Mouse (Mus musculus) ES-E14 (cell line): ENCODE data around the gene Ell3. TPM values are rescaled to one million over a fixed set of nuclear protein-coding genes. Genes with fewer than 3 reads are reported as not detected.

Experiments used
- DNase-seq: peaks from one replicate; pipeline ENCODE4 v3.0.0-alpha.2; 2013; ENCODE audit warnings: low read depth, low spot score
- H3K27ac ChIP-seq: 2 replicates; pipeline ENCODE4 v1.5.1; 2012; ENCODE audit warnings: low read depth, mild to moderate bottlenecking, low read length, moderate library complexity, mixed read lengths; ENCODE audit not compliant: poor library complexity, insufficient read depth, severe bottlenecking
- H3K36me3 ChIP-seq: 2 replicates; pipeline ENCODE4 v1.6.1; 2012; ENCODE audit warnings: mild to moderate bottlenecking, low read length, moderate library complexity, mixed read lengths; ENCODE audit not compliant: control insufficient read depth, poor library complexity, insufficient read depth, severe bottlenecking
- H3K4me1 ChIP-seq, 2 experiments: fragments of 150-350 bp in 1 of 2; sonication (generic) in 1 of 2; 2 replicates each; pipeline ENCODE4 v1.6.1; 2012; ENCODE audit warnings: low read length in 2 of 2, mild to moderate bottlenecking in 1 of 2, mixed read lengths in 1 of 2; ENCODE audit not compliant: control insufficient read depth in 2 of 2, insufficient read depth in 2 of 2, poor library complexity in 1 of 2
- H3K4me3 ChIP-seq, 2 experiments: fragments of 150-350 bp in 1 of 2; sonication (generic) in 1 of 2; 2 replicates each; pipeline ENCODE4 v1.5.1; 2012; ENCODE audit warnings: low read length in 2 of 2, low read depth in 1 of 2, mild to moderate bottlenecking in 1 of 2, mixed read lengths in 1 of 2; ENCODE audit not compliant: insufficient read depth in 1 of 2, poor library complexity in 1 of 2, severe bottlenecking in 1 of 2
- H3K9ac ChIP-seq: 2 replicates; pipeline ENCODE4 v1.6.1; 2012; ENCODE audit warnings: low read depth, mild to moderate bottlenecking, low read length, mixed read lengths; ENCODE audit not compliant: poor library complexity, insufficient read depth, severe bottlenecking
- H3K9me3 ChIP-seq: fragments of 150-350 bp; sonication (generic); 2 replicates; pipeline ENCODE4 v1.6.1; 2012; ENCODE audit warnings: low read depth, mild to moderate bottlenecking, low read length; ENCODE audit not compliant: control insufficient read depth, insufficient read depth
- CHD2 ChIP-seq: IDR thresholded peaks from 2 replicates; pipeline ENCODE4 v1.6.1; 2014; ENCODE audit warnings: mild to moderate bottlenecking, low read depth, low read length, inconsistent platforms
- HCFC1 ChIP-seq: IDR thresholded peaks from 2 replicates; pipeline ENCODE4 v1.6.1; 2012; ENCODE audit warnings: low read length, inconsistent platforms, borderline replicate concordance; ENCODE audit not compliant: insufficient read depth
- MAFK ChIP-seq: IDR thresholded peaks from 2 replicates; pipeline ENCODE4 v1.6.1; 2014; ENCODE audit warnings: mild to moderate bottlenecking, low read depth, low read length, inconsistent platforms; ENCODE audit not compliant: insufficient read depth
- ZC3H11A ChIP-seq: IDR thresholded peaks from 2 replicates; pipeline ENCODE4 v1.6.1; 2012; ENCODE audit warnings: low read depth, mild to moderate bottlenecking, inconsistent platforms, low read length, borderline replicate concordance
- ZNF384 ChIP-seq: IDR thresholded peaks from 2 replicates; pipeline ENCODE4 v1.6.1; 2012; ENCODE audit warnings: low read depth, low read length, inconsistent platforms
- in situ Hi-C, 2 experiments: fragments of 600-800 bp; cut with MboI; formaldehyde crosslinking; loops; one replicate each; pipeline ENCODE4 v1.15.1; 2025; ENCODE audit warnings: low sequenced_read_pairs in 2 of 2, inconsistent platforms in 1 of 2; ENCODE audit not compliant: unreplicated experiment in 2 of 2
- total RNA-seq: library from RNA; depleted of rRNA; stranded (reverse); fragments of 300-350 nt; gene quantifications from 2 replicates; pipeline ENCODE4 v1.2.3, GENCODE M21; 2012

Ell3 gene
- total RNA-seq, 1 experiment = 7.5 TPM

- Histone ChIP-seq H3K27ac (no peak overlapping the region), H3K36me3 (no peaks in the 10 kb centered on the region), H3K9me3 (no peaks in the 10 kb centered on the region), H3K4me1 (0 out of 4 replicates have a peak, but pooled peaks cover 0 to 2% of the 10 kb centered on the region in 2 experiments), H3K9ac (no peak overlapping the region), H3K4me3 (no peak overlapping the region)
- DNase-seq = no peak
- TF ChIP-seq MAFK (no peak), HCFC1 (no peak), CHD2 (no peak), ZC3H11A (no peak), ZNF384 (no peak)
- in situ Hi-C loops = no loop called here
Observed at GRCm38 (mm10) chr2:121445117-121445516, 1.0 kb upstream of the Ell3 start.

- in situ Hi-C loops = no loop called here
- TF ChIP-seq MAFK (no peak), ZNF384 (no peak), ZC3H11A (no peak), HCFC1 (no peak), CHD2 (no peak)
- Histone ChIP-seq H3K9me3 (no peaks in the 10 kb centered on the region), H3K9ac (peak overlapping the region; percentile 52), H3K4me3 (peak overlapping the region; percentile 16 to 99; a peak in 3 of 4 replicates), H3K4me1 (0 out of 4 replicates have a peak, but pooled peaks cover 0 to 2% of the 10 kb centered on the region in 2 experiments), H3K27ac (no peak overlapping the region), H3K36me3 (peaks cover 7% of the 10 kb centered on the region)
- no peak for DNase-seq
Observed at GRCm38 (mm10) chr2:121443068-121443349, 1.1 kb downstream of the Ell3 start.

GRCm38 (mm10) chr2:121442259-121443067 lies 1.6 kb downstream of the Ell3 start:
- 0 out of 4 replicates have a peak, but pooled peaks cover 0 to 2% of the 10 kb centered on the region in 2 experiments for H3K4me1 ChIP-seq
- DNase-seq = peak; percentile 77
- no peak overlapping the region for H3K27ac ChIP-seq
- in situ Hi-C loops = no loop called here
- H3K36me3 ChIP-seq = peaks cover 10% of the 10 kb centered on the region
- H3K9ac ChIP-seq = peak overlapping the region; percentile 52
- TF ChIP-seq CHD2 = no peak
- TF ChIP-seq MAFK = no peak
- no peak for TF ChIP-seq HCFC1
- TF ChIP-seq ZC3H11A = no peak
- no peak for TF ChIP-seq ZNF384
- peak overlapping the region; percentile 63 to 99 for H3K4me3 ChIP-seq
- H3K9me3 ChIP-seq = no peaks in the 10 kb centered on the region

- in situ Hi-C loops = no loop called here
- peak overlapping the region; percentile 50; the same call in 1 of the 2 replicates for H3K9ac ChIP-seq
- DNase-seq = no peak
- H3K4me3 ChIP-seq = peak overlapping the region; percentile 63 to 99
- H3K27ac ChIP-seq = no peak overlapping the region
- 0 out of 4 replicates have a peak, but pooled peaks cover 0 to 2% of the 10 kb centered on the region in 2 experiments for H3K4me1 ChIP-seq
- peaks cover 12% of the 10 kb centered on the region for H3K36me3 ChIP-seq
- TF ChIP-seq ZNF384 (no peak), CHD2 (no peak), ZC3H11A (no peak), MAFK (no peak), HCFC1 (no peak)
- H3K9me3 ChIP-seq = no peaks in the 10 kb centered on the region
Observed at GRCm38 (mm10) chr2:121441800-121442199, 2.3 kb downstream of the Ell3 start.
